Comparison of ENCODE assay signal across 10 mouse cellular contexts in genomic region chr12:31896295-31896694, GRCm38 (mm10). TPM values are rescaled to one million over a fixed set of nuclear protein-coding genes. Genes with fewer than 3 reads are reported as not detected.
DNase-seq lines count a peak whose midpoint lies in the region; ATAC-seq and TF ChIP-seq lines count a peak whose summit lies in the region.
"Had no signal": no experiment of that assay in that cellular context is flagged by ENCODE, and none has a peak within 500 bp of the region (broad histone marks: within the 10 kb centered on the region; RNA-seq: fewer than 3 reads in every experiment).

No protein-coding gene starts in this region.

- H3K4me3 ChIP-seq in left cerebral cortex, adult 2 months: no peak overlapping the region
- H3K4me3 ChIP-seq in forebrain, embryonic 16.5 days (replicated peaks; ENCODE audit: low read length): no peak overlapping the region
- H3K4me3 ChIP-seq in midbrain, embryonic 10.5 days: no peak overlapping the region

- H3K27me3 ChIP-seq in forebrain, embryonic 16.5 days (replicated peaks; ENCODE audit: control insufficient read depth, insufficient read depth, low read length): no peaks in the 10 kb centered on the region
- no peaks in the 10 kb centered on the region for H3K27me3 ChIP-seq in midbrain, embryonic 10.5 days (ENCODE audit: low read depth, poor library complexity, severe bottlenecking)

- WGBS in forebrain, embryonic 16.5 days: 7% methylated on average over 5 of the region's 5 CpGs
- WGBS in midbrain, embryonic 10.5 days: 16% methylated on average over 5 of the region's 5 CpGs

- no peaks in the 10 kb centered on the region for H3K36me3 ChIP-seq in forebrain, embryonic 16.5 days (ENCODE audit: control insufficient read depth, insufficient read depth)
- no peaks in the 10 kb centered on the region for H3K36me3 ChIP-seq in midbrain, embryonic 10.5 days

- no peak for DNase-seq in left cerebral cortex, adult 2 months (ENCODE audit: extremely low spot score in 1 of 2, low spot score in 2 of 2)
- no peak for DNase-seq in left cerebral cortex, postnatal 25 days (ENCODE audit: low spot score in 2 of 2)
- no peak for DNase-seq in midbrain, embryonic 10.5 days (ENCODE audit: low spot score)
- no peak for DNase-seq in urinary bladder, postnatal 4 days (ENCODE audit: low spot score in 2 of 2)
- no peak for DNase-seq in layer of hippocampus, postnatal 14 days (ENCODE audit: low spot score in 2 of 2)
- DNase-seq in T-cell, adult 2 months (ENCODE audit: low spot score): no peak
- DNase-seq: heart, postnatal 4 days; liver, postnatal 0 days; thymus, postnatal 25 days had no signal

- H3K9ac ChIP-seq in forebrain, embryonic 16.5 days (replicated peaks; ENCODE audit: low read depth, low read length): no peak overlapping the region
- H3K9ac ChIP-seq: liver, postnatal 0 days had no signal

- H3K4me1 ChIP-seq in forebrain, embryonic 16.5 days (replicated peaks; ENCODE audit: control insufficient read depth, insufficient read depth, low read length): peaks cover 22% of the 10 kb centered on the region
- H3K4me1 ChIP-seq in midbrain, embryonic 10.5 days: peaks cover 42% of the 10 kb centered on the region

- no peaks in the 10 kb centered on the region for H3K9me3 ChIP-seq in forebrain, embryonic 16.5 days (ENCODE audit: control insufficient read depth, low read length)
- no peaks in the 10 kb centered on the region for H3K9me3 ChIP-seq in midbrain, embryonic 10.5 days (replicated peaks)

- intact Hi-C loops in left cerebral cortex, adult 2 months (cut with DNase I): loop anchor here (2.0 to 5.0 kb wide), 4 partner anchors 37 to 184 kb away; partner anchors contain the start of gene Gpr22
- intact Hi-C loops in left cerebral cortex, postnatal 25 days (cut with DNase I): loop anchor here (5.0 kb wide), 1 partner anchor 184 kb away; the partner anchor contains the start of gene Gpr22

- H3K27ac ChIP-seq in left cerebral cortex, adult 2 months: peak overlapping the region; percentile 74
- H3K27ac ChIP-seq in forebrain, embryonic 16.5 days (ENCODE audit: low read length): no peak overlapping the region; the same call in 1 of the 2 replicates
- peak overlapping the region; percentile 63 for H3K27ac ChIP-seq in midbrain, embryonic 10.5 days (replicated peaks)

- no peak overlapping the region for H3K4me2 ChIP-seq in forebrain, embryonic 16.5 days (ENCODE audit: low read length)

- no peak for TF ChIP-seq CTCF in left cerebral cortex, adult 2 months (IDR thresholded peaks at IDR 0.05)

- peak; percentile 27; the same call in 1 of the 2 replicates for ATAC-seq in forebrain, embryonic 16.5 days
- ATAC-seq: liver, postnatal 0 days had no signal

RNA-seq across cellular contexts. Expression of gene Hbp1, which starts 54.0 kb away (rescaled TPM):
- 10 to 100 TPM; 21.4 to 22.1 TPM for total RNA-seq in left cerebral cortex, adult 2 months (2021)
- 10 to 100 TPM; 17.7 to 19.7 TPM for total RNA-seq in left cerebral cortex, postnatal 25 days (2021)
- polyA plus RNA-seq in forebrain, embryonic 16.5 days (2015; fragmentation: Nextera tagmentation; extraction: Ambion mirVana): 83.3 and 96.3 TPM in 2 replicates
- polyA plus RNA-seq in midbrain, embryonic 10.5 days (2016; fragmentation: Nextera tagmentation; extraction: Ambion mirVana): 78.2 and 88.1 TPM in 2 replicates
- total RNA-seq in layer of hippocampus, postnatal 14 days (2021): 10 to 100 TPM; 24.9 to 29.7 TPM
